Mouse (Mus musculus) mouse trophoblast stem cell (cell line): ENCODE measurements at regions not wholly inside any gene's neighbourhood (a gene's known extent, or its start where the extent isn't known, plus 50 kb on each side); places are given as distances from the start of the nearest gene placed in this dataset.

Source experiments
- in situ Hi-C, 2 experiments: fragments of 300-500 bp; cut with MseI, MboI; formaldehyde crosslinking; loops; 2 replicates in 1 of 2; 3 replicates in 1 of 2; pipeline ENCODE4 v1.15.1; 2025

DNA sequence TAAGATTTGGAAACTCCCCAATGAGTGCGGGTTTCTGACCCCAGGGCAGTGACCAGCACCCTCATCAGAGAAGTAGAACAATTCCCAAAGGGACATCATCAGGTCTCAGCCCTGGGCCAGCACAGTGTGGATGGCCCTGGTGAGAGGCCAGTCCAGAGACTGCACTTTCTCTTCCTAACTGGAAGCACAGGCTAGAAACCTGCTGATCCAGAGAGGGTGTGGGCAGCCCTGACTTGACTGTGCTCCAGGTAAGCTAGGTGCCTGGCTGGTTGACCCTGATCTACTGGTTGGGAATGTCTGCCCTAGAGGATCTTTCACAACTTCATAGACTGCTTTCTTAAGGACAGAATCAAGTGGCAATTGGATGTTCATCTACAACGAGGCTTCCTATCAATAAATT, 857.4 kb upstream of the Car8 start:
- in situ Hi-C loops: loop anchor here in 1 of 2 experiments (10.0 kb wide), 1 partner anchor 421 kb away; no protein-coding TSS in a partner anchor

DNA sequence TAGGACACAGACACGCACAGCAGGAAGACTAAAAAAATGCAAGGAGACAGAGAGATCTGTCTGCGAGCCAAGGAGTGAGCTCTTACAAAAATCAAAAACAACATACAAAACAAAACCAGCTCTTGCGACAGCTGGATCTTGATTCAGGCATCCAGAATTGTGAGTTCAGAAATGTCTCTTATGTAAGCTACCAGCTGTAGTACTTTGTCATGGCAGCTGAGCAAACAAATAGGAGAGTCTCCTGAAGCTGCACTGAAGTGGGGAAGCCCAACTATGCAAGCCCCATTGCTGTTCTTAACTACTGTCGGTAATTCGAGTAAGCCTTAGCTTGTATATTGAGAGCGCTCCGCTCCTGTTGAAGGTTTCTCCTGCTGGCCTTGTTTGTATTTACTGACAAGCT, 856.8 kb upstream of the Car8 start:
- in situ Hi-C loops: loop anchor here in 1 of 2 experiments (10.0 kb wide), 1 partner anchor 421 kb away; no protein-coding TSS in a partner anchor

DNA sequence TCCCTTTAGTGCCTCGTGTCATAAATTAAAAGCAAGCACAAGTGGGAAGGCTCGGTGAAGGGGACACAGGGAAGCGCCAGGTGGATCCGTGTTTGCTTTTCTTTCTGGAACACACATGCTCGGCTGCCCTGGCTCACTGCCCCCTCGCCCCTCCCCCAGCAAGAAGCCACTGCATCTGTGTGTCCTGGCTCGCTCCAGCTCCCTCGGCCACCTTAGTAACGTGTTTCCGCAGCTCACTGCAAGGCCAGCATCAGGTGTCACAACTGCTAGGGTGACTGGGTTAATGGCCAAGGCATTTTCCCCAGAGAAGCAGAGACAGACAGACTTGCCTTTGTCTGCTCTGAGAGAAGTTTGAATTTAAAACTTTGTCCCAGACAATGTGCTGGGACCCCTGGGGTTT, 855.7 kb upstream of the Car8 start:
- in situ Hi-C loops: loop anchor here in 1 of 2 experiments (10.0 kb wide), 1 partner anchor 420 kb away; no protein-coding TSS in a partner anchor

DNA sequence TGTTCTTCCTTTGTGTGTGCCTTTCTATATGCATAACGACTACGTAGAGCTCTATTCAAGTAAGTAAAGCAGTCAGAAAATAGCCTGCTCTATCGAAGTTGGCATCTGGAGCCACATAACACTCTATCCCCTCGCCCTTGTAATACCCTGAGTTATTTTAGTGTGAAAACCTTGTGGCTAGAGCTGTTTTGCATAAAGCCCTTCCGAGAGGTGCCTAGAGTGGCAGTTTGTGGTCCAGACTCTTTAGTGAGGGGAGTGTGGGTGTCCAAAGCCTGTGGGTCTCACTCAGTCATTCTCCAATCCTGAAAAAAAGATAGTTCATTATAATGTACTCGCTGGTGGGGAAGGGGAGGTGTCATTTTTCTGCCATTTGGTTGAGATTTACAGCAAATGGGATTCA, 855.2 kb upstream of the Car8 start:
- in situ Hi-C loops: loop anchor here in 1 of 2 experiments (10.0 kb wide), 1 partner anchor 419 kb away; no protein-coding TSS in a partner anchor

DNA sequence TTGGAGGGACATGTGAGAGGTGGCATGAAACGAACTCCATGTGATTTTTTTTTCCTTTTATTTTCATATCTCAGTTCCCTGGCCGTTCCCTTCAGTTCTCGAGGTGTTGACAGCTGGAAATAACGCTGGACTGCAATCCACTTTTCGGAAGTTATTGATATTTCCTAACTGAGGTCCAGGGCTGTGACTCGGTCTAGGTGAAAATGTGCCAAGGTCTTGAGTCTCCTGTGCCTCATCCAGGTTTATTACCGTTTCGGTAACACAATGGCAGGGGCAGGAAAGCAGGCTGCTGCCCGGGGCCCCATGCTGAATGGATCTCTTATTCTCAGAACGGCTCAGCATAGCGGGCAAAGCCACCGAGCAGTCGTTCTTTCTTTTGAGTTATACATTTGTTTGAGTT, 844.7 kb upstream of the Car8 start:
- in situ Hi-C loops: no loop called here

DNA sequence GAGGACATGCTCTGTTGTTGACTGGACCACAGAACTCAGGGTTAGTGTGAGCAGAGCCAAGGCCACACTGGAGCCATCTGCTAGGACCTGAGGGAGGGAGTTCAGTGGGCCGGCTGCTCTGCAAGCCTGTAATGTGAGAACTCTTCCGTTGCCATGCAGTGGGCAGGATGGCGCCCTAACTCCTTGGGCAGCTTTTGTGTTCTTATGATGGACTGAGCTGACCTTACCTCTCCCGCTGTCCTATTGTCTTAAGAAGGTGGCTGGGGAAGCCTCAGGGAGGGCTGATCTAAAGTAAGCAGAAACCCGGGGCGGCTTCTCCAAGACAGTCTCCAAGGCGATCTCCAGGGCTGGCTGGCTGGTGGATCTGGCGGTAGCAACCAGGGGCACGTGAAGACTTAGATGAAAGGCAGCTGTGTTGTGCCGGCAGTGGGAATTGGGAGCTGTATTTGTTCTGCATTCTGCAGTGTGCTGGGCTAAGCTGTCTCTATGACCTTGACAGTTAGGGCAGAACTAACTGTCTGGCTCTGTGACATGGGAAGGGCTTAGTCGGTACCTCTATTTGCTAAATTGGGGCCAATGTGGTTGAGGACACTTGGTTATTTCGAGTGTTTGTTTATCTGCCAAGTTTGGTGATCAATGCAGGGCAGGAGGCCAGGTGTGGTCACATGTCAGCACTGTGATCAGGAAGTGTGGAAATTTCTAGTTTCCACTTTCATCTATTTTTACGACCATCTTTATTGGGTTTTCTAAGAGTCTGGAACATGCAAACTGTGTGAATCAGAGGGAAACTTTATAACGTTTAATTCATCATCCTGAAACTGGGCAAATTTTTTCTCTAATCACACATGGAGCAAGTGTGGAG, 843.1 kb upstream of the Car8 start:
- in situ Hi-C loops: no loop called here

DNA sequence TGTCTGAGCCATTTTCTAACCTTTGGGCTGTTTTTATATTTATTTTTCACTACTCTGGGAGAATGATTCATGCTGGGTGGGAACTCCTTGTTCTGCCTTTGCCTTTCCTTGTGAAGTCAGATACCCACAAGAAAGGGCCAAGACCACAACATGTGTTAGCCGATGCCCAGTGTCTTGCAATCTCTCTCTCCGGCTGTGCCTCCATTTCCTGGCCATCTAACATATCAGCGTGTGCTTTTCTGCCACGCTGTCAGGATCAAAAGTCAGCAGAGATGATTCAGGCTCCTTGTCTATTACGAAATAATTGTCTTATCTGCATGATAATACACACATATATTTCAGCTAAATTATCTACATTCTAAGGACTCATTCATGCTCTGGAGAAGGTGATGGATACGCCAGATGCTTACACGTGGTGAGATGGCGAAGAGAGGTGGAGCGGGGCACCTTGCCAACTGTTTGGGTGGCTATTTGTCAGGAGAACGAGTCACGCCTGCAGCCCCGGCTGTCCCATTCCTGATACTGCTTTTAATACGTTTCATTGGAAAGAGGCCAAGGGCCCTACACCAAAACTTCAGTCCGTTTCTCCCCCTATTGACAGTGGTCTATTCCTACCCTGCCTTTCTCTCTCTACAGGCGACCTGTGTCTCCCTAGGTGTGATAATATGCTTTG, 842.1 kb upstream of the Car8 start:
- in situ Hi-C loops: no loop called here

DNA sequence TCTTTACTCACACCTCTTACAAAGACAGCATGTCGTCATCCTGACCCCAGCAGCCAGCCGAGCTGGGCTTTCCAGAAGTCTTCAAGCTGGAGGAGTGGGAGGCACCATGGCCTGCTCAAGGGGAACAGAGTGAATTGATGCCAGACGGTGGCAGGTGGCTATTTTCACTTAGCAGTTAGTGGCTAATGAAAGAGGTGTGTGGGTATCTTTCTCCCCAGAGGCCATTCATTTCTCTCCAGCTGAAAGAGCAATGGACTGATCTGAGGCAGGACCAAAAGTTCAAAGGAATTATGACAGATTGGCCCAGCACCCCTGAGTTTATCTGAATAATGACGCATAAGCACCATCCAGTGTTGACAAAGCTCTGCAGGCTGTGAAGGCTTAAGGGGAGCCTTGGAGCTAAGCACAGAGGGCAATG, 841.0 kb upstream of the Car8 start:
- in situ Hi-C loops: no loop called here

DNA sequence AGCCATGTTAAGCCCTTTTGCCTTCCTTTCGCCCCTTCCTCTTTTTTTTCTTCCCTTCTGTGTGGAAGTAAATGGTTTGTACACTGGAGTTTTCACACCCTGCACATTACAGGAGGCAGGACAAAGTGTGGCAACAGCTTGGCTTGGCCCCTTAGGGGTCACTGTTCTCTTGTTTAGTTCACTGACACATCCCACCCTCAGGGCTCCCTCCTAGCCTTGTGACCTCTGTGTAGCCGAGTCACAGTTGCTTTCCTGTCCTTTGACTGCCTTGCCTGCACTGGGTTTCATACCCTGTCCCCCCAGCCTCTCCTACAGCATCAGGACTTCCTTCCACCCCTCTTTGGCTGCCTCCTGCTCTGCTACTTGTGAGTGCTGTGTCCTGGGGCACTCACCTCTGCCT, 835.6 kb upstream of the Car8 start:
- in situ Hi-C loops: no loop called here

DNA sequence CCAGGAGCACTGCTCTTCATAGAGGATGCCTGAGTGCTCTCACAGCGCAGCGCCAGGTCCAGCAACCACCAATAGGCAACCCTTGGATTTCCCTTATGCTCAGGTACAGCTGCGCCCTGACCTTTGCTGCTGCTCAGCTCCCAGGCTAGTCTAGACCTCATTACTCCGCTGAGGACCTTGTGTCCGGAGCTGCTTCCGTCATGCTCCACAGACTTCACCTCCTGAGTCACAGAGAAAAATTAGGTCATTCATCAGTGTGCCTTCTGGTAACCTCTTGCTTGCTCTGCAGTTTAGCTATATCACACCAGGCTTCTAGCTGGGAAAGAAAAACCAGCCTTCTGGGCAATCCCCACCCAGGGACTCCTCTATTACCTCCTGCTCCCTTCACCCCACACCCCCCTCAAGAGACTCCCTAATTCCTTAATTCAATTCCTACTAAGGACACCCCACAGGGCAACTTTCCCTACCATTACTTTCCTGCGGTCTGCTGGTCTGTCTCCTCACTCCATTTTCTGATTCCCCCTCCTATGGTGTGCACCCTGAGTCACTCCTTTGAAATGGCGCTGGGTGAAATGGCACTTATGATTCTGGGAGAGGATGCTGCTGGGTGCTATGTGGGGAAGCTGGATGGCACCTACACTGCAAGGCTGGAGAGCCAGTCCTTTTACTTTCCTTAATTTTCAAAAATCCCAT, 835.0 kb upstream of the Car8 start:
- in situ Hi-C loops: no loop called here

DNA sequence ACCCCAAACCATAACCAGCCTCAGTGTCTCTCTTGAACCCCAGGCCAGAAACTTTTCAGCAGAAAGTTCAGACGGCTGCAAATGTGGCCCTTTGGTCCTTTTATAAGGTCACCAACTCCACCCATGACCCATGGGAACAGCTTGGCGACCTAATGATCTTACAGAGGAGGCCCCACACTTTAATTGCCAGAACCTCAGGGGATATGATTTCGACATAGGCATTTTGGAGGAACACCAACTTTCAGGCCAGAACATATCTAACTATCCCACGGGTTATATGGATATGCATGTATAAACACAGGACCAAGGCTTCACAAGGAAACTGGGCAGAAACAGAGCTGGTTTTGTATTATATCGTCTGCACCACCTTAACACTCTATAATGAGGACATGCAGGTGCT, 833.5 kb upstream of the Car8 start:
- in situ Hi-C loops: no loop called here

DNA sequence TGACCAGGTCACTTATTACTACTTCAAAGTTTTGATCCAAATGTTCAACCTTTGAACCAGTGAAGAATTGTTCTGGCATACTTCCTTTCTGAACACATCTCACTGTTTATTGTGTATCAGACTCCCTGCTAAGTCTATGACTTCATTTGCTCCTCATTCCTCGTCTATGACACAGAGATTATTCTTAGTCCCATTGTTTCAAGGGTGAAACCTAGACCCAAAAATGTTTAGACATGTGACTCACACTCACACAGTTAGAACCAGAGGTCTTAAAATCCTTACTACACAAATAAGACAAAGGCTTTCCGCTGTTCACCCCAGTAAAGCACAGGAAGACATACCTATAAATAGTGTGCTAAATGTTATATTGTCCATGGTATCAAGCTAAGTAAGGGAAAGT, 829.0 kb upstream of the Car8 start:
- in situ Hi-C loops: no loop called here

DNA sequence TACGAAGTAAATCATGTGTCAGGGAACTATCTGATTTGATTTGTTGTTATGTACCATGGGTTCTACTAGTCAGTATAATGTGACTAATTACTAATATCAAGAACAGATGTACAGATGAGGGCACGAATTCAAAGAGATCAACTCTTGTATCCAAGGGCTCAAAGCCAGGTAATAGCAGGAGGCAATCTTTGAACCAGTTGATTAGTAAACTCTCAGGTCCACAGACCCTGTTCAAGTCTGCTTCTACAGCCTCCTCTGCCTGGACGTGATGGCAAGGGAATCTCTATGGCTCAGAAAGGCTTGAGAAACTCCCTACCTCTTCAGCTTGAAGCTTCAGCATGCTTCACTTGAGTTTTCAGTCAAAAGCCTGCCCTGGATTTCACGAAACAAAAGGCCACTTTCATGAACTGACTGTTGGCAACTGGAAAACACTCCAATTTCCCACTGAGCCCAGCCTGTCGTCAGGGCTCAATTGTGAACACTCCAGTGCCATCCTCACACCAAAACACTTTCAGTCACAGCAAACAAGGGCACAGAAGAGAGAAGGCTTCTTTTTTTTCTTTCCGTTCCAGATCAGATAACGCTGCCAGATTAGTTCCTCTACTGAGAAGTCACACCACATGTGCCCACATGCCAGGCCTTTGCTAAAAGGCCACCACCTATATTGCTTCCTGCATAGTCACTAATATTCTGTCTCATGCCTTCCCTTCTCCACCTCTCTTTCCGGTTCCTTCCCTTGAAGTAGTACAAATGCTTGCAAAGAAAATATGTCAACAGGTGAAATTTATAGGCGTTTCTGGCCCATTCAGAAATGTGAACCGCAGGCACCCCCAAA, 827.4 kb upstream of the Car8 start:
- in situ Hi-C loops: no loop called here

DNA sequence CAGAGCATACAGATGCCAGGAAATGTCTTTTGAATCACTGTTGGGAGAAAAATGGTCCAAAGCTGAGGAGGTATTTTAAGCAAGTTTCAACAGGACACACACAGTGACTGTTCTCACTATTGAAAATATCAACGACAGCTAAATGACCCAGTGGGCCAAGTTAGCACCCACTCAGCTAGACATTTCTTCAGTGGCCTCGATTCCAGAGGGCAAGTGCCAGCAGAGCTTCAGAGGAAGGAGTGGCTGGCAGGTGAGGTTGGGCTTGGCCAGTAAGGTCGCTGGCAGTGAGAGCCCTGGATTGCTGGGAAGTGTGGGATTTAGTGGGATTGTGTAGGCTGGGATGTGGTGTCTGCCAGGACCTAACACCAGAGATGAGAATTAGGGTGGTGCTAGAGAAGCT, 823.1 kb upstream of the Car8 start:
- in situ Hi-C loops: no loop called here

DNA sequence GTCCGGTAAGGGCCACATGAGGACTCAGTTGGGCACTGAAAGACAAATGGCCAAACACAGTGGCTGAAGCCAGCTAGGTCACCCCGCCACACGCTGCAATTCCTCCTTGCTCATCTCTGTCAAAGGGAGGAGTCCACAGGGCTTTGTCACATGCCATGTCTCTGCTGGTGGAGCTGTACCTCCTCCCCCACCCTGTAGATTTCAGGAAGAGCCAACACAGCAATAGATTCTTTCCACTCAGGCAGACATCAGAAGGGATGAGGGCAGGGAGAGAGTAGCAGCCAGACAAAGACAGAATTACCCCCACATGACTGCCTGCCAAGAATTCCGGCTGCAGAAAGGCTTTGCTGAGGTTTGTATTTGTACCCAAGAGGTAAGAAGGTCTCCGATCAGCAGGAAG, 821.4 kb upstream of the Car8 start:
- in situ Hi-C loops: no loop called here

DNA sequence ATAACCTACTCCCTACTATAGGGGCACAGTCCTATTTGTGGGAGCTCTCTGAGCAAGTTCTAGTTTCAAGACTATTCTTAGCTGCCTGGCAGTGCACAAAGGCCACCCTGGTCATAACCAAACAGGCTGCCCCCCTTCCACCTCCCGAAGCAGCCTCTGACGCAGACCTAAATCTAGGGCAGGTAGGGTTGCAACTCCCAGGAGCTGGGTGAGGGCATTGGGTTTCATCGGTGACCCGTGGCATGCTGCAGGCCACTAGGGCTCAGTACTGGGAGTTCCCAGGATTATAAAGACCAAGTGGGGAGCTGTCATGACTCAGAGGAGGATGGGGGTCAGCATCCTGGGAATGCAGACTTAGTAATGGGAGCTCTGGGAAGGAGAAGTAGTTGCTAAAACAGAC, 818.8 kb upstream of the Car8 start:
- in situ Hi-C loops: no loop called here

DNA sequence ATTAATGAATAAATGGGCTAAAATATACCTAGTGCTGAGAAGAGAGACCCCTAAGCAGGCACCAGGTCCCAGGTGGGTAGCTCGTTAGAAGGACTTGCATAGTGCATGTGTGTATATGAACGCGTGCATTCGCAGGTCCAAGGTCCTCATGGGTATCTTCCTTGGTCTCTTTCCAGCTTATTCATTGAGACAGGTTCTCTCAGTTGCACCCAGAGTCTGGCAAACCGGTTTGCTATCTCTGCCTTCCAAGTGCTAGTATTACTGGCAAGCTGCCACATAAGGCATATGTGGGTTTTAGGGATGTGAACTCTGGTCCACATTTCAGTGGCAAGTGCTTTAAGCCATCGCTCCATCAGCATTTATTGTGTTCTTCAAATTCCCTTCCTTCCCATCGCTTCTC, 818.3 kb upstream of the Car8 start:
- in situ Hi-C loops: no loop called here

DNA sequence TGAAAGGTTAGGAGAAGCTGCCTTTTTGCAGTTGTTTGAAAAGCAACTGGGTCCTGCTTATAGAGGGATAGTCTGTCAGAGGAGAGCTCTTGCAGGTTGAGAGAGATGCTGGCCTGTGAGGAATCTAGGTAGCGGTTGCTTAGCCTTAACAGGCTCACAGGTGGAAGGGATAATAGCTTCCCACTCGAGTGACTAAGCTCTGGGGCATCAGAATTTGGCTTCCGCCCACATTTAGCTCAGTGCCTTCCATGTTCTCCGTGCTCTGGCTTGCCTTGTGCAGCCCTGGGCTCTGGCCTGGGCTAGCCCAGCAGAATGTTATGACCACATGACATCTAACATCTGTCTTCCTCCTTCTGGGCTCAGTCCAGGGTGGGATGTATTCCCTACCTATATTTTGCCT, 817.0 kb upstream of the Car8 start:
- in situ Hi-C loops: no loop called here

DNA sequence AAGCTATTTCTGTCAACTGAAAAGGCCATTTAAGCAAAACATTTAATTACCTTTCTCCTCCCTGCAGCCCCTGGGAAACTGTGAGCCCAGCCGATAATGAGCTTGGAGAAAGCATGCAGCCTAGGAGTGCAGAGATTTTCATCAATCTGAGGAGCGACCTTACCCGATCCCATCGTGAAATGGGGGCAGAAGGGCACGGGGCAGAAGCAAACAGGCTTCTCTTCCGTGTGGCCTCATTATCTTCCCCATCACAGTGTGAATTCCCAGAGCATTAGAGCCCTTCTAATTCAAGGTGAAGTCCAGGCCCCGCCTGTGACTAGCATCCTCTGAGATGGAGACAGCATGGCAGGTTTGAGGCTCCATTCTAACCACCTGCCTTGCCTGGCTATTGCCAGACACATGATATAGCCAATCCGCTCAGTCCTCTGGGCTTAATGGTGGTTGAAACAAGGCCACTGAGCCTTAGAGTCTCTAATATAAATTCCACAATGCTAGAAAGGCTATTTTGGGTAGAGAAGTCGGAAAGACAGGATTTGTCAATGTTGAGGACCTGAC, 816.5 kb upstream of the Car8 start:
- in situ Hi-C loops: no loop called here

DNA sequence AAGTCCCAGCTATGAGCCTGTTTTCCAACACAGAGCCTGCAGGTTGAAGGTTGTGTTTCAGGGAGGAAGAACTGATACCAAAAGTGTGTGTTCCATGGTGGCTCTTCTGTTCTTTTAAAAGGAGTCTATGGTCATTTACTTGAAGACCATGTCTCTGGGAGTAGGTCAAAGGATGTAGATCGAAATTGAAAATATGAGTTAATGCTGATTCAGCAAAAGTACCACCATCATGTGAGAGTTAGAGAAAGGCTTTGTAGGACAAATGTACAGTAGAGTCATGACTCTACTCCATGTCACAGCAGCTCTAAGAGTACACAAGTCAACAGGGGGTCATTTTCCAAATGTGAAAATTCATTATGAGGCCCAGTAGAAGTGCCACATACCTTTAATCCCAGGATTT, 810.0 kb upstream of the Car8 start:
- in situ Hi-C loops: loop anchor here in 1 of 2 experiments (10.0 kb wide), 1 partner anchor 56 kb away; no protein-coding TSS in a partner anchor

DNA sequence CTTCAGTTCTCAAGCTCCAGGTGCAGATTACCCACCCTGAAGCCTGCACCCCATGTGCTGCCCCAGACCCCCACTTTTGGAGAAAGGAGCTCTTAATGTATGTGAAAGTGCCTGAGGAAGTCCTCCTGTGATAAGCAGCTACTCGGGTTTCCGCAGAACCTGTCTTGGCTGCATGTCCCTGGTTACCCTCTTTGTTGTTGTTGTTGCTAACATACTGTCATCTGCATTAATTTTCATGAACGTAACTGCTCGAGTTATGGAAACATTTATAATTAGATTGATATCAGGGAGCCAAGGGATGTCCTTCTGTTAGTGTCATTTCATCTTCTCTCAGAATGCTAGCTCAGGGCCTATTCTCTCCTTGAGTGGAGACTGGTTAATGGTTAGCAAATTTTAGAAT, 808.3 kb upstream of the Car8 start:
- in situ Hi-C loops: loop anchor here in 1 of 2 experiments (10.0 kb wide), 1 partner anchor 58 kb away; no protein-coding TSS in a partner anchor
